Mouse (Mus musculus) ES-E14 (cell line): Measurements from ENCODE around the gene Tlr4. TPM values are rescaled to one million over a fixed set of nuclear protein-coding genes. Genes with fewer than 3 reads are reported as not detected.

Source experiments
- DNase-seq: peaks from one replicate; pipeline ENCODE4 v3.0.0-alpha.2; 2013; ENCODE audit warnings: low read depth, low spot score
- H3K27ac ChIP-seq: 2 replicates; pipeline ENCODE4 v1.5.1; 2012; ENCODE audit warnings: low read depth, mild to moderate bottlenecking, low read length, moderate library complexity, mixed read lengths; ENCODE audit not compliant: poor library complexity, insufficient read depth, severe bottlenecking
- H3K36me3 ChIP-seq: 2 replicates; pipeline ENCODE4 v1.6.1; 2012; ENCODE audit warnings: mild to moderate bottlenecking, low read length, moderate library complexity, mixed read lengths; ENCODE audit not compliant: control insufficient read depth, poor library complexity, insufficient read depth, severe bottlenecking
- H3K4me1 ChIP-seq, 2 experiments: fragments of 150-350 bp in 1 of 2; sonication (generic) in 1 of 2; 2 replicates each; pipeline ENCODE4 v1.6.1; 2012; ENCODE audit warnings: low read length in 2 of 2, mild to moderate bottlenecking in 1 of 2, mixed read lengths in 1 of 2; ENCODE audit not compliant: control insufficient read depth in 2 of 2, insufficient read depth in 2 of 2, poor library complexity in 1 of 2
- H3K4me3 ChIP-seq, 2 experiments: fragments of 150-350 bp in 1 of 2; sonication (generic) in 1 of 2; 2 replicates each; pipeline ENCODE4 v1.5.1; 2012; ENCODE audit warnings: low read length in 2 of 2, low read depth in 1 of 2, mild to moderate bottlenecking in 1 of 2, mixed read lengths in 1 of 2; ENCODE audit not compliant: insufficient read depth in 1 of 2, poor library complexity in 1 of 2, severe bottlenecking in 1 of 2
- H3K9ac ChIP-seq: 2 replicates; pipeline ENCODE4 v1.6.1; 2012; ENCODE audit warnings: low read depth, mild to moderate bottlenecking, low read length, mixed read lengths; ENCODE audit not compliant: poor library complexity, insufficient read depth, severe bottlenecking
- H3K9me3 ChIP-seq: fragments of 150-350 bp; sonication (generic); 2 replicates; pipeline ENCODE4 v1.6.1; 2012; ENCODE audit warnings: low read depth, mild to moderate bottlenecking, low read length; ENCODE audit not compliant: control insufficient read depth, insufficient read depth
- CHD2 ChIP-seq: IDR thresholded peaks from 2 replicates; pipeline ENCODE4 v1.6.1; 2014; ENCODE audit warnings: mild to moderate bottlenecking, low read depth, low read length, inconsistent platforms
- HCFC1 ChIP-seq: IDR thresholded peaks from 2 replicates; pipeline ENCODE4 v1.6.1; 2012; ENCODE audit warnings: low read length, inconsistent platforms, borderline replicate concordance; ENCODE audit not compliant: insufficient read depth
- MAFK ChIP-seq: IDR thresholded peaks from 2 replicates; pipeline ENCODE4 v1.6.1; 2014; ENCODE audit warnings: mild to moderate bottlenecking, low read depth, low read length, inconsistent platforms; ENCODE audit not compliant: insufficient read depth
- ZC3H11A ChIP-seq: IDR thresholded peaks from 2 replicates; pipeline ENCODE4 v1.6.1; 2012; ENCODE audit warnings: low read depth, mild to moderate bottlenecking, inconsistent platforms, low read length, borderline replicate concordance
- ZNF384 ChIP-seq: IDR thresholded peaks from 2 replicates; pipeline ENCODE4 v1.6.1; 2012; ENCODE audit warnings: low read depth, low read length, inconsistent platforms
- in situ Hi-C, 2 experiments: fragments of 600-800 bp; cut with MboI; formaldehyde crosslinking; loops; one replicate each; pipeline ENCODE4 v1.15.1; 2025; ENCODE audit warnings: low sequenced_read_pairs in 2 of 2, inconsistent platforms in 1 of 2; ENCODE audit not compliant: unreplicated experiment in 2 of 2
- total RNA-seq: library from RNA; depleted of rRNA; stranded (reverse); fragments of 300-350 nt; gene quantifications from 2 replicates; pipeline ENCODE4 v1.2.3, GENCODE M21; 2012

Gene Tlr4
- total RNA-seq, 1 experiment: 0.36 TPM

DNA sequence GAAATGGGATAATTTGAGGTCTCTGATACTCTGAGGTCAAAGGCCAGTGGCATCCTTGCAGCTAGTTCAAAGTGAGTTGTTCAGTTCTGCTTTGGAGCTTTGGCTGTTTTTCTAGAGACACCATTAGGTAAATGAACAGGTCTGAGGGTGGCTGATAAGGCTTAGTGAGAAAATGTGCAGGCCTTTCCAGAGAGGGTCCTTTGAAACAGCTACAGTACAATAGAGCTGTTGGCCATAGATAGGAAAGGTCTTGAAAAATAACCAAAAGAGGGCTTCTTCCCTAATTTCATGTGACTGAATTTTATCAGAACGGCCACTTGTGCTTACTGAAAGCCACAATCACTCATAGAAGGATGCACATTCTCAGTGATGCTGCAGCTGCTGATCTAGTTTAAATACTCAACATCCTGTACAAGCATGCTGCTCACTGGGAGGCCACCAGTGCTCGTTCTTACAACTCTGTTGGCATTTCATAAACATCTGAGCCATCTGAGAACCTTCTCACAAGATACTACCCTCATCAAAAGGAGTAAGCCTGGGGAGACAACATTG is 100.2 kb downstream of the Tlr4 start:
- no peak for DNase-seq
- Histone ChIP-seq H3K27ac (no peak overlapping the region), H3K9me3 (no peaks in the 10 kb centered on the region), H3K4me3 (no peak overlapping the region), H3K9ac (no peak overlapping the region), H3K36me3 (no peaks in the 10 kb centered on the region), H3K4me1 (no peaks in the 10 kb centered on the region)
- TF ChIP-seq ZNF384 (no peak), ZC3H11A (no peak), HCFC1 (no peak), MAFK (no peak), CHD2 (no peak)
- in situ Hi-C loops: no loop called here

DNA sequence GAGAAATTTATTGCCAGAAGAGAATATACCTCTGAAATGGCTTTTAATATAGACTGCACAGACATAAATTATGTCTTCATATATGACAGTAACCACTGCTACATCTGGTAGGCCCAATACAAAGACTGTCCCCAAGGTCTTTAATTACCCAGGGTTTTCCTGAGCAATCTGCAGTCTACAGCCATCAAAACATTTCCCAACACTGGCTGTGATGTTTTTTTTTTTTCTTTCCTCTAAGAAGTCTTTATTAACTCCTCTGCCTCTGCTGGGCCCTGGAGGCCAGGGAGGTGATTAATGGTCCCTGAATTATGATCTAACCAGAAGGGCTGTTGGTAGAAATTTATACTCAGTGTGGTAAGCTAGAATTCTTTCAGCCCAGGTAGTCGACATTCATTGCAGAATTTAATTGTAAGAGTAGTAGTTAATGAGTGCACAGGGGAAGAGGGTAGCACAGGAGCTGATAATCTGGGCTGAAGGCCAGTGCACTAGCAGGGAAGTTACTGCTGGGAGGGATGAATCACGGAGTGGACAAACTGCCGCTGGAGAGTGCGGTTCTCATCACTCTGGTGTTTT is 111.2 kb downstream of the Tlr4 start:
- in situ Hi-C loops: no loop called here
- no peaks in the 10 kb centered on the region for H3K36me3 ChIP-seq

DNA sequence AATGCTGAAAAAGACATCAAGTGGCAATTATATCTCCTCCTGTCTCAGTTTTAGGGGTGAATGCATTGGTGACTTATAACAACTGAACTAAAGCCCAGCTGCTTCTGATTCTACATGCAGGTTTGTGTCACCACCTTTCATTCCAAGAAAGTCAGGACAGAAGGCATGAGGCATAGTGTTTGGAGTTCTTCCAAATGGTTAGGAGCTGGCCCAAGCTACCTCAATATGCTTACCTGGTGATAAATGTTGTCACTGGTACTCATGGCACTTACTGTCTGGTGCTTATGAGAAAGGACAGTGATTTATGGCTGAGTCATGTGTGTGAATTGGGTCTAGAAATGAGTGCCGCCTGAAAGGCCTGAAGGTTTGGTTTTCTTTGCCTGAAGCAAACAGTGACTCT is 114.5 kb downstream of the Tlr4 start:
- DNase-seq: no peak
- H3K36me3 ChIP-seq: no peaks in the 10 kb centered on the region
- no peak for TF ChIP-seq HCFC1
- no peak for TF ChIP-seq CHD2
- TF ChIP-seq MAFK: no peak
- TF ChIP-seq ZNF384: no peak
- TF ChIP-seq ZC3H11A: no peak
- H3K27ac ChIP-seq: no peak overlapping the region
- no peaks in the 10 kb centered on the region for H3K9me3 ChIP-seq
- no peak overlapping the region for H3K9ac ChIP-seq
- H3K4me1 ChIP-seq: no peaks in the 10 kb centered on the region
- no peak overlapping the region for H3K4me3 ChIP-seq
- in situ Hi-C loops: no loop called here

More for the DNA sequence above, 111.2 kb downstream of the Tlr4 start:
- Histone ChIP-seq H3K27ac (no peak overlapping the region), H3K9ac (no peak overlapping the region), H3K9me3 (no peaks in the 10 kb centered on the region), H3K4me1 (no peaks in the 10 kb centered on the region), H3K4me3 (no peak overlapping the region)
- no peak for TF ChIP-seq ZNF384
- no peak for TF ChIP-seq ZC3H11A
- no peak for TF ChIP-seq CHD2
- TF ChIP-seq MAFK: no peak
- no peak for TF ChIP-seq HCFC1
- no peak for DNase-seq

DNA sequence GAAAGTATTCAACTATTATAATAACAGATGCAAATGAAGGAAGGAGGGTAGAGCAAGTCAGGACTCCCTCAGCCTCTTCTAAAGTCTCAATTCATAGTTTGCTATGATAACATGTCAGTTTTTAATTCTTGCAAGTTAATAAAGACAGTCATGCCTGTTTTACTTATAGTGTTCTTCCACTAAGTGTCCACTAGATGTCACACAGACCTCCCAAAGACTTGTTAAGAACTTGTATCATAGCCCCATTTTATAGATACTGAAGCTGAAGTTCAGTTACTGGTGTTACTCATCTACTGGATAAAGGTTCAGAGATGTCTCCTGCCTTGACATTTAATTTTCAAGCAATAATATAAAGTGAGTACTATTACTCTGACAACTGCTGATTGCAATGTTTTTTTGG is 116.3 kb downstream of the Tlr4 start:
- Histone ChIP-seq H3K9me3 (no peaks in the 10 kb centered on the region), H3K4me1 (no peaks in the 10 kb centered on the region), H3K9ac (no peak overlapping the region), H3K36me3 (no peaks in the 10 kb centered on the region), H3K27ac (no peak overlapping the region), H3K4me3 (no peak overlapping the region)
- TF ChIP-seq ZC3H11A: no peak
- TF ChIP-seq CHD2: no peak
- TF ChIP-seq HCFC1: no peak
- TF ChIP-seq ZNF384: no peak
- no peak for TF ChIP-seq MAFK
- DNase-seq: no peak
- in situ Hi-C loops: no loop called here

DNA sequence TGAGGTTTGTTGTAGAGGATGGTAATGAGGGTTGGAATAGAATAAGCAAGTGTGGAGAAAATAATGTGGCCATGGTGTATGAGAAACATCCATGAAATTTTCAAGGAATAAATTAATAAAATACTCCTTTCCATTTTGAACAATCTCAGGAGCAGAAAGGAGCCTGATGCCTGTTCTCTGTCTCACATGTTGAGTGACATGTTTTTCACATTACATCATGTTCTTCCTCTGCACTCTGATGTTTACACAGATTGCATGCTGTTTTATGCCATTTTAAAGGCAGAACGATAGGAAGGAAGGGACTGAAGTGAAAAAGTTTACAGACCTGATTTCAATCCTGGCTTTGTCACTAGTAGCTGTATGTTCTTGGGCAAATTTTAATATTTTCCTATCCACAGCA is 120.3 kb downstream of the Tlr4 start:
- in situ Hi-C loops: no loop called here
- DNase-seq: no peak
- Histone ChIP-seq H3K9me3 (no peaks in the 10 kb centered on the region), H3K27ac (no peak overlapping the region), H3K4me1 (no peaks in the 10 kb centered on the region), H3K9ac (no peak overlapping the region), H3K4me3 (no peak overlapping the region), H3K36me3 (no peaks in the 10 kb centered on the region)
- TF ChIP-seq MAFK: no peak
- no peak for TF ChIP-seq ZC3H11A
- no peak for TF ChIP-seq HCFC1
- TF ChIP-seq ZNF384: no peak
- no peak for TF ChIP-seq CHD2
